Mouse (Mus musculus) urinary bladder, adult 18-20 months (tissue): ENCODE data around the gene Srcin1.

Experiments
- DNase-seq, 2 experiments: peaks; one replicate each; pipeline ENCODE4 v3.0.0; 2022; ENCODE audit warnings: low spot score in 2 of 2, mixed read lengths in 2 of 2

The Srcin1 gene

DNA sequence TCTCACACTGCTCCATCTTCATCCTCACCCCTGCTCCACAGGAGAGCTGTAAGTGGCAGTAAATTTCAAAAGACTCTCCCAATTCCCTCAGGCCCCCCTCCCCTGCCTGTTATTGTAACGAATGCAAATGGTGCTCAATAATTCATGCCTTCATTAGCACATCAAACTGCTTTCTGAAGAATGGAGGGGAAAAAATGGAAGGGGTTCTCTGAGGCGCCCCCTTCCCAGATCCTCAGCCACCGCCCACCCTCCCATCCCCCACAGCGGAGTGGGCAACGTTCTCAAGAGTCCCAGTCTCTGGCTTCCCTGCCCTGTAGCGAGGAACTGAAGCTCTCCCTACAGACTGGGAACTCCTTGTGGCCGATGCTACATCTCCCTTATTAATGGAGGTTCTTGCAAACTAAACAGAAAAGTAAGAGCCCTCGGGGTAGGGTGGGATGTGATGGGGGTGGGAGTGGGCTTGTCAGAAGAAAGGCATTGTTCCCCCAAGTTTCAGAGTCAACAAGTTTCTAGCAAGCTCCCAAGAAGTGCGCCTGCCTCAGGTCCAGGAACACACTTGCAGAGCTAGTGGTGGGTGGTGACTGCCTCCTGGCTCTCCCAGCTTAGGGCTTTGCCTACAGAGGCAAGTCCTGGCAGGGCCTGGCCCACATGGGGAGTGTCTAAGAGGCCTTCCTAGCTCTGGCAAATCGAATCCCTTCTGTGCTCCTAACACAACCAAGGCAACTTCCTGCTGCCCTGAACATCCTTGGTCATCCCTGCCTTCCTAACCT lies 3.3 kb upstream of the Srcin1 start:
- DNase-seq: no peak

DNA sequence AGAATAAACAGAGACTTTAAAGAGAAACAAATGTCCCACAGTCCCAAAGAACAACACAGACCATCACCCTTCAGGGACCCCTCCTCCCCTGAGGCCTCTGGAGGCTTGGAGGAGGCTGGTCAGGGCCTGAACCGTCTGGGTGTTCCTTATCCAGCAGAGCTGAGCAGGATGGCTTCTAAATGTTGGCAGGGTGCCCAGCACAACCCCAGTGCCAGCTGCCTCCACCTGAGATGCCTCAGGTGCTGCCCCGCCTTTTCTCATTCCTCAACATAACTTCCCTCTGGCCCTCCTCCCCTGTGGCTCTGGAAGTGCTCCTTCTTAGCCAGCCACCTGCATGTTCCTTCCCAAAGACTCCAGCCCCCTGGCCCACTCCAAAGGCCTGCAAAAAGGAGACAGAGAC lies 2.3 kb upstream of the Srcin1 start:
- DNase-seq: no peak

DNA sequence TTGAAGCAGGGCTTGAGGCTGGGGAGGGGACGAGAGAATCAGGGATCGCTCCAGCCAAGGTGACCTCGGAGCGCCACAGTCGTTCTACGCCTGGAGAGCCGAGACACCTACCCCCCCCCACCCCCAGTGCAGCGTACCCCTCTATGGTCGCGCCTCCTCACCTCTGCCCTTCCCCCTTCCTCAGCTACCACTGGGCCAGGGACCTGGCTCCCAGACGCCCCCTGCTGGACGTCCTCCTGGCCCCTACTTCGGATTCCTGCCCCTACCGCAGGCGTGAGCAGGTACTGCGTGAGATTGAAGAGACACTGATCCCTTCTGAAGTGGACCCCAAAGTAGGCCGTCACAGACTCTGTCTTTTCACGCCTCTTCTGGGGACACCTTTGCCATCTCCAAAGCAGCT lies 348 bp downstream of the Srcin1 start:
- DNase-seq: peak; percentile 22 to 57

DNA sequence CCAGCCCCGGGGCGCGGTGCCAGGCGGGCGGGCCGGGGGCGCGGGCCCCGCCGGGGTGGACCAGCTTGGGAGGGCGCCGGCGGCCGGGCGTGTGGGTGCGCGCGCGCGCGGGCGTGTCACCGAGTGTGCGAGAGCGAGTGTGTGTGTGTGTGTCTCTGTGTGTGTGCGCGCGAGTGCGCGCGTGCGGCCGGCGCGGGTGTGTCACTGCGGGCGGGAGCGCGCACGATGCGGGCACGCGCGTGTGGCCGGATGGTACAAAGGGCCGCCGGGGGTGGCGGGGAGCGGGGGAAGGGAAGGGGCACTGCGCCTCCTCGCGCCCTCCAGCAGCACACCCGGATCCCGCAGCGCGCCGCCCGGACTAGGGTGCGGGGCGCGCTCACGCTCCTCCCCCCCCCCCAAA lies 911 bp downstream of the Srcin1 start:
- peak in 1 of 2 experiments; percentile 16 for DNase-seq

DNA sequence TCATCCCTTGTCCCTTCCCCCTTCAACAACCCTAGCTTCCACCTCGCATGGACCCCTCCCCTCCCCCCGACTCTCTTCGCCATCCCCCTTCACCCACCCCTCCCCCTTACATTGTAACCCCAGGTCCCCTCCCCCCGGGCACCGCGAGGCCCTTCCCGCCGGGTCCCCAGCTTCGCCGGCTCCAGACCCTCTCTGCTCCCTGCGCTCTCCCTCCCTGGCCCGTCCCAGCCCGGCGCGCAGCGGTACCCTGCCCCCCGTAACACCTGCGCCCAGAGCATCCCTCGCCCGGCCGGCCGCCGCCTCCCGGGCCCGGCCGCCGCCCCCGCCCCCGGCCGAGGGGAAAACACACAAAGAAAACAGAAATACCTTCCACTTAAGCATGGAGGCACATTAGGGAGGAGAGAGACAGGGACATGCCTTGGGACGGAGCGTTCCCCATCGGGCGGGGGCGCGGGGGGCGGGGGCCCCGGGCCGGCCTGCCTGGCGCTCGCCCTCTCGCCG lies 1.4 kb downstream of the Srcin1 start:
- DNase-seq: no peak

DNA sequence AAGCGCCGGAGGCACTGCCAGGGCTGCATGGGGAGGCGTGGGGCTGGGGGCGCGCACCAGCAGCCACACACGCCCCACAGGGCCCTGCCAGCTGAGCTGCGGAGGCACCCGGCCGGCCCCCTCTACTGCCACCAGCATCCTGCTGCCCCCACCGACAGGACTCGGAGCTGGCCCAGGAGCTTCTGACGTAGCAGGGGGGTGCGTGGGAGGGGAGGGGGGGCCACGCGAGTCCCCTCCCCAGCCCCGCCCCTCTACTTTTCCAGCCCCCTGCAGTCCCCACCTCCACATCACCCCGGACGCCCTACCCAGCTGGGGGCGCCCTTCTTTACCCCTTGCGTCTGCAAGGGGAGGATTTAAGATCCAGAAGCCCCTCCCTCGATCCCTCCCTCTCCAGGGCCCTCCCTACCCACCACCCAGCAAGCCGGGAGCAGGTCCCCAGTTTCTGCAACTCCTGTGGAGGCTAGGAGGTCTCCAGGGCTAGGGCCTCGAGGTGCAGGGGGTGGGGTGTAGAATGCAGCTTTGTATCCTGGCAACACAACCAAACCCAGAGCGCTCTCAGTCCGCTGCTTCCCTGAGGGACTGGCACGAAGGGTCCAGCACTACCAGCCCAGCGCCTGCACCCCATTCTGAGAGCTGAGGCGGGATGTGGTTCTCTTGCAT lies 2.0 kb downstream of the Srcin1 start:
- no peak for DNase-seq

DNA sequence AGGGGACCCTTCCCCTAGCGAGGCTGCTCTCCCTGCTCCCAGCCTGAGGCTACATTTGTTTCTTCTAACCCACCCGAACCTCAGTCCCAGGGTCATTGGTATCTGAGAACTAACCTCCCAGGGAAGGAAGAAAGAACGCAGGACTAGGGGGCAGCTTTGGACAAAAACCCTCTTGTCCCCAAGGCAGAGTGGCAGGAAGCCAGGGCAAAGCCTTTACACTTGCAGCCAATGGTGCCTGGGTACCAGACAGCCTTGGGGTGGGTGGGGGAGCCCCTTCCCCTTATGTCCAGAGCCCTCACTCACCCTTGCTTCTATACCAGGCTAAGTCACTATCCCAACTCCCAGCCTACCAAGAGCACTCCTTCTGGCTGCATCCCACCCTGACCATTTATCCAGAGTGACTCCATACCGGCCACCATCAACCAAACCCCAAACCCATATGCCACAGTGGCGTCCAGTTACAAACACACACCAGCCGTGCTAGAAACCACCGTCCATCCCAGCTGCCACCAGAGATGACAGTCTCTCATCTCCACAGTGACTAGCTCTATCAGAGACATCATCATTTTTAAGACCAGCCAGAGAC lies 3.0 kb downstream of the Srcin1 start:
- DNase-seq: no peak

DNA sequence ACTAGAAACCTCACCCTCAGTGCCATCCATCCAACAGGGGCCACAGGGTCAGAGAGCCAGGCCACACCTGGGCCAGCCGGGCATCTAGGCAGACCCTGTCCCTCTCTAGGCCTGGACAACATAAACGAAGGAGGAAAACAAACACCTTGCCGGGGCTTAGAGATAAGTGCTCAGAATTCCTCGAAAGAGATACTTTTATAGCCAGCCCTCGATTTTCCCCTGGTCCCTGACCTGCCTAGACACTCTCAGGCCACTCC lies 4.0 kb downstream of the Srcin1 start:
- DNase-seq: no peak

DNA sequence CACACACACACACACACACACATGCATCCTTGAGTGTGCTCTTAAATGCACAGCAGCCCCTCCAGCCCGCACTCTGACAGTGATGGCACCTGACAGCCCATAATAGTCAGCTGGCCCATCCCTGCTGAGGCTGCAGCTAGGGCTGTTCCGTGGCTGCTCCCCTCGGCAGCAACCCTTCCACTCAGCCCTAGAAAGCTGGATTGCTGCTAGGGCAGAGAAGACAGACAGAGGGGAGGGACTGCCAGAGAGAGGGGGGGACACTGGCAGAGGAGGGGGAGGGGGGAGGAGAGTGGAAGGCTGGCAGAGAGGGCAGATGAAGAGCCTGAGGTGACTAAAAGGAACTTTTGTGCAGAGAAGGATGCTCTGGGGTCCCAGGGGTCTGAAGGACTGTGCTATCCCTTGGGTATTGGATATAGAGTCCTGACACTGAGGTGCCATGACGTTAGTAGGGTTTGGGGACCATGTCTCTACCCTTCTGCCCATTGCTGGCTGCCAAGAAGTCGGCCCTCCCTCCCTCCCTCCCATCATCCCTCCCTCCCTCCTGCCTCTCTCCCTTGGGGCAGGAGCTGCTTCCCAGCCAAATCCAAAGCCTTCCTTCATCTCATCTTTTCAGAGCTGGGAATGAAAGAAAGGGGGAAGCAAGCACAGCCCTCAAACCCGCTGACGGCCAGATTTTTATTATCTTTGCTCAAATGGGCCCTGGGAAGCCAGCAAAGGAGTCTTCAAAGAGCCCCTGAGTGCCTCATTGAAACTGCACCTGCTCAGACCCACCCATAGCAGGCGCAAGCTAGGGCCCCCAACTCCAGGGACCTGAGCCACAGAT lies 4.5 kb downstream of the Srcin1 start:
- no peak for DNase-seq

DNA sequence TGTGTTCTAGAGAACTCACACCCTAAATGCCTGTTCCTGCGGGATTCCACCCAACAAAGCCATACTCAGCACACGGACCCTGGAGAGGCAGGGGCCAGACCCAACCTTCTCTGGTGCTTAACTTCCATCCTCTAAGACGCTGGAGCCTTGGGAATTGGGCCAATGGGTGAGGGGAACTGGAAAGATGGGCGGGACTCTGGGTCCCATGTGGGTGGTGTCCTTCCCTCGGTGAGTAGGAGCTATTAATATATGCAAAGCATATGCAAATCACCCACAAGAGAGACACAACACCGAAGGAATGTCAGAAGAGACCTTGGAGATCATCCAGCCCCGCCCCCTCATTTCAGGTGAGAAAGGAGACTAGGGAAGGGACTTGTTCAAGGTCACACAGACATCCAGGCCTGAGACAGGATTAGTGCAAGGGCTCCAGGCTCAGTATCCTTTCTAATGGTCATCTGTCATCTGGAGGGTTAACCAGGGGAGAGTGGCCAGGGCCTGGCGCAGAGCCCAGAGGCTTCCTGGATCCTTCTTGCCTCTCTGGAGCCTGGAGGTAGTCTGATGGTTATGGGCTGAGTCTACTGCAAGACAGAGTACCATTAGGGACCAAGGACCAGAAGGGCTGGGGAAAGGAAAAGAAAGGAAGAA lies 5.4 kb downstream of the Srcin1 start:
- DNase-seq: no peak

DNA sequence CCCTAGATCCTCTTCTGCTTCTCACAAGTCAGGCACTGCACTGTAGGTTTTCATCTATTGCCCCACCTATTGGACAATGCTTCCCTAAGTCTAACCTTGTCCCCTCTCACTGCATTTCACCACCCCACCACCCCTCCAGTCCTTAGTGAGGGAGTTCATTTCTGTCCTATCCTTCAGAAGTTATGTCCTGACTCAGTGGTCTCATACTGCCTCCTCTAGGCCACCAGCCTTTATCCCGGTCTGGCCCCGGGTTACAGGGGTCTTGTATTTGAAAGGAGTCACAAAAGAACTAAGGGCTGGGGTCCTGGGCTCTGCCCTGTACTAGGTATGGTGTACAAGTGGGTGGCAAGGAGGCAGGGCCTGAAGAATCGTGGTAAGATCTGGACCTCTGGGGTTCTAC lies 6.2 kb downstream of the Srcin1 start:
- DNase-seq: no peak

DNA sequence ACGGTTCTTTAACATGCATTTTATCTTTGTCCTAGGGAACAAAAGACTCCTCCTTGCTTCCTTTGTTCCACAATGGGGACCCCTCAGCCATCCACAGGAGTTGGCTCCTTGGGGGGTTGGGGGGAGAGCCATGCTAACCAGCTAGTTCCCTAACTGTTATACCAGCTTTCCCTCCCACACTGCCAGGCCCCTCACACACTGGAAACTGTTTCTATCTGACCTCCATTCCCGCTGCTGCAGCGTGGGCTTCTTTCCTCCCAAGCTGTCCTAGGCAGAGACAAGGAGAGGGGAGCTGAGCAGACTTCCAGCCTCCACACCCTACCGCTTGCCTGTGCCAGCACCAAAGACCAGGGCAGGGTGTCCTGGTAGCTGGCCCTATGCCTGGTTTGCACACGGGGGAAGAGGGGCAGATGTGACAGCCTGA lies 6.7 kb downstream of the Srcin1 start:
- DNase-seq: no peak

DNA sequence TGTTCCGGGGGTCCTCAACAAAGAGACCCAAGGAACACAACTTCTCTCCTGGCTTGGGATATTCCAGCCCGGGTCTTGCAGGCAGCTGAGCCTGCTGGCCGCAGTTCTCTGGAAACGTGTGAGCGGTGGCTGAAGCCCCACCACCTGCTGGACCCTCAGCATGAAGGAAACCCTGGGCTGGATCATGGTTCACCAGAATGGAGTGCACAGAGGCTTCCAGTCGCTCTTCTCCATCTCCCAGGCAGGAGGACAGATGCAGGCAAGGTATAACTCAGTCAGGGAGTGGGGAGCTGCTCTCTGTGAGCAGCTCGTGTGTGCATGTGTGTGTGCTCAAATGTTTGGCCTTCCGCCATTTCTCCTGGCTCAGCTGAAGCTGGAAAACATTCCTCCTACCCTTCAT lies 7.3 kb downstream of the Srcin1 start:
- DNase-seq: no peak

DNA sequence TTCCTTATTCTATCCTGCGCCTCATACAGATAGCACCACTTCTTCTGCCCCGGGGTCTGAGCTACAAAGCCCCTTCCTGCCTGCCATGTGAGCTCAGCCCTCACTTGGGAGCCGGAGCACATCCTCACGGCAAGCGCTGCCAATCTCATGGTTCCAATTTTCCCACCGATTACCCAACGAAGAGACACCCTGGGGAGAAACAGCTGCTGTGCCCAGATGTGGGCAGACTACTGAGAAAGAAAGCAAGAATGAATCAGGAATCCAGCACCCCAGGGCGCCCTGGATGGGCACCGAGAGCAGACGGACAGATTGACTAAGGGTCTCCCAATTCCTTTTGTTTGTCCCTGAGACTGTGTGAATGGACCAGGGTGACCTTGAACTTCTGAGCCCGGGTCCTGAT lies 8.5 kb downstream of the Srcin1 start:
- DNase-seq: no peak

DNA sequence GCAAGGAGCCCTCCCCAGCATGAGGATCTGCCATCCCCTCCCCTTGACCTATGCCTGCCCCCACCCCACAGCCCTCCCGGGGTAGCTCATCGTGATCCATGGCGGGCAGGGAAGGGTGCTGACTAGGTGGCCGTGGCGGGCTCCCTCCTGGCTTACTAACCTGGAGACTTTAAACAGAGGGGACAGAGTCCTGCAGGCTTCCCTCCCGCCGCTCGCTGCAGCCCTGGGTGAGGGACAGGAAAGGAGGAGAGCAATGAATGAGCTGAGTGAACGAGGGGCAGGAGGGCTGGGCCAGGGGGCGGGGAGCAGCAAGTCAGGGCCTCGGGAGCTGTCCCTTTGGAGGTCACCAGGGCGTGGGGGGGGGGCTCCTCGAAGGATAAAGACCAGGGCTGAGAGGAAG lies 9.4 kb downstream of the Srcin1 start:
- DNase-seq: no peak

DNA sequence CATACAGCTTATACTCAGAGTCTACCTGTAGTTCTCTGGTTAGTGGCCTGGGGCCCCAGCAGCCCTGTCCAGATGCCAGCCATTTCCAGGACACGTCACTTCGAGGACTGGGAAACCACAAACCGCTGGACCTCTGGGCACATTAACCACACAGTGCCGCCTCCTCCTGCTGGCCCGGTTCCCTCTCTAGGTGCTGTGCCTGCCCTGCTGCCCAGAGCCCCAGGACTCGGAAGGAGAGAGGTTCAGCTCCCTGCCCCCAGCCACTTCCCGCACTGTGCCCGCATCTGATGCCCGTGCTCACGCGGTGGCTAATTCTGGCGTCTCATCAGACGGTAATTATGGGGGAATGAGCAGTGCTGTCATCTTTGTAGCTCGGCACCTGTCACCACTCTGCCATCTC lies 12.3 kb downstream of the Srcin1 start:
- no peak for DNase-seq

DNA sequence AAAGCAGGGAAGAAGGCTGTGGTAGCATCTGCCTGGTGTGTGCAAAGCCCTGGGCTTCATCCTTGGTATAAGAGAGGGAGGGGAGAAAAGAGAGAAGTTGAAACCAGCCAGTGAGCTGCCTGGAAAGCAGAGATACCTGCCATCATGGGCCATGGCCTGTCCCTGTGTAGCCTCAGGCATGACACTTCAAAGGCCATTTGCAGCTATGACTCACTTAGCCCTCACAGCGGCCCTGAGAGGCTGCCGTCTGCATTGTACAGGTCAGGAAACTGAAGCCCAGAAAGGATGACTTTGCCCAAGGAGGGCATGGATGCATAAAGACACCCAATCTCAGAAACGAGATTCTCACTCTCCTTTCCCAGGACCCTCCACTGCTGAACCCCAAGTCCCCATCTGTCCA lies 13.4 kb downstream of the Srcin1 start:
- no peak for DNase-seq

DNA sequence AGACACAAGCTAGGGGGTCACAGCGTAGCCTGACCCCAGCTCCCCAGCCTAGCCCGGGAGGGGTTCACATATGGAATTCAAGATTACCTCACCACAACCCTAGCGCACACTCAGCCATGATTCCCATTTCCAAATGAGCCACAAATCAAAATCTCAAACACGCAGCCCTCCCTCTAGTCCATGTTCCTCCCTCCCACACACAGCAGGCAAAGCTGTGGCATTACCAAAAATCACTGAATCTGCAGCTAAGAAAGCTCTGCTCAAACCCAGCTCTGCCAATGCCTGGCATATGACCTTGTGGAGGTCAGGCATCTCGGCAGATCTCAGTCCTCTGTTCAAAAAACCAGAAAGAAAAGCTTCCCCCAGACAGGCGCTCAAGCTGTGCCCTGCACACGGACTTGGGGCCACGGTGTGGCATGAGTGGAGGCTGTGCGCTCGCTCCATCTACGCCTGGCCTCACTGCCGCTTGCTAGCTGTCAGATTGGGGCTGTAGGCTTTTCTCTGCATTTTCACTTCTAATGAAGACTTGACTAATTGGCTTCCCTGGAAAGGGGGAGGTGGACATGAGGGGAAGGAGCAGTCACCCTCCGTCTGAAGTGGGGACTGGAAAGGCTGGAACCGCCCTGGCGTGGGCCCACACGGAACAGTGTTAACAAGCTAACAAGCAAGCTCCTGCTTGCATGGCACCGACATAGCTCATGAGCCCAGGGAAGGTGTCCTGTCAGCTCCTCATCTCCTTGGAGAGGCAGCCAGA lies 15.6 kb downstream of the Srcin1 start:
- DNase-seq: no peak

DNA sequence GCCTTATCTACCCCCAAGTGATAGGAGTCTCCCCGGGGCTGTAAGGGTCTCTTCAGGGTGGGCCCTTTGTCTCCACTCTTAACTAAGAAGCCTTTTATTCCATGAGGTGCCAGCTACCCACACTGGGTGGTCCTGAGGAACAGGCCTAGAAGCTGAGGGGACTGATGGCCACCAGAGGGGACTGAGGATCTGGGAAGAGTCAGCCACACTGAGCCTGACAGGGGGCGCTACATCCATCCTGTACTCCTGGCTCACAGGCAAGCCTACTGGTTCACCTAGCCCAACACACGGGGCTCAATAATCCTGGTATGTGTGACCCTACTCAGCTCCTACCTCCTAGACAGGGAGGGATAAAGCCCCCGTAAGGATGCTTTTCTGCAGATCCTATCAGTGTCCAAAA lies 16.4 kb downstream of the Srcin1 start:
- DNase-seq: no peak

DNA sequence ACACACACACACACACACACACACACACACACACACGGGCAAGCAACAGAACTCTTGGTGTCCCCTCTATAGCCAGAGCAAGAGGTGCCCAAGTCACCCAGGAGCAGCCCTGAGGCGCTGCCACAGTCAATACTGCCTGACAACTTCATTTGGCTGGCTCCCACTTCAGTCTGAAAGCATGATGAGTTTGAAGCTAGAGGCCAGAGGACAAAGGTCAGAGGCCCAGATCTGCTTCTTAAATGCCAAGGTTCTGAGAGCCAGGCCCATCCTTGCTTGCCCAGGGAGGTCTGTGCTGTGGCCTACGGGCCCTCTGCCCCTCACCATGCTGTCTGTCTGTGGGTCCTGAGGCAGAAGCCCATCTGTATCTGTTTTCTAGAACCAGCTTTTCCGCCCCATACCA lies 18.1 kb downstream of the Srcin1 start:
- DNase-seq: no peak
